Mouse (Mus musculus) midbrain, embryonic 11.5 days (tissue): ENCODE data around the gene Abt1. TPM values are rescaled to one million over a fixed set of nuclear protein-coding genes. Genes with fewer than 3 reads are reported as not detected.
A peak's percentile ranks its signal among the peaks of the same experiment; 100 is the strongest.

Experiments
- ATAC-seq: fragments of 200-750 bp; cut with Nextera tagmentation; 2 replicates; pipeline ENCODE4 v1.8.0; 2017; ENCODE audit warnings: moderate TSS enrichment, moderate library complexity; ENCODE audit not compliant: low FRiP score
- DNase-seq: peaks from one replicate; pipeline ENCODE4 v3.0.0; 2015; ENCODE audit warnings: low spot score; ENCODE audit errors: missing footprints
- H3K27ac ChIP-seq: fragments of 300-500 bp; sonication (generic); 2 replicates; pipeline ENCODE4 v1.5.1; 2014; ENCODE audit warnings: low read depth, low read length
- H3K27me3 ChIP-seq: fragments of 300-500 bp; sonication (generic); 2 replicates; pipeline ENCODE4 v1.6.1; 2014; ENCODE audit warnings: mild to moderate bottlenecking, low read length, moderate library complexity, mixed read lengths; ENCODE audit not compliant: control insufficient read depth, insufficient read depth
- H3K36me3 ChIP-seq: fragments of 300-500 bp; sonication (generic); 2 replicates; pipeline ENCODE4 v1.6.1; 2014; ENCODE audit warnings: mild to moderate bottlenecking, low read length, moderate library complexity, mixed read lengths; ENCODE audit not compliant: control insufficient read depth, insufficient read depth
- H3K4me1 ChIP-seq: fragments of 300-500 bp; sonication (generic); 2 replicates; pipeline ENCODE4 v1.6.1; 2014; ENCODE audit warnings: low read length; ENCODE audit not compliant: control insufficient read depth, insufficient read depth
- H3K4me2 ChIP-seq: fragments of 300-500 bp; sonication (generic); 2 replicates; pipeline ENCODE4 v1.6.1; 2014; ENCODE audit warnings: mild to moderate bottlenecking, moderate library complexity
- H3K4me3 ChIP-seq: fragments of 300-500 bp; sonication (generic); 2 replicates; pipeline ENCODE4 v1.5.1; 2014; ENCODE audit warnings: low read depth, low read length
- H3K9ac ChIP-seq: fragments of 300-500 bp; sonication (generic); 2 replicates; pipeline ENCODE4 v1.6.1; 2014; ENCODE audit warnings: low read length
- H3K9me3 ChIP-seq: fragments of 300-500 bp; sonication (generic); 2 replicates; pipeline ENCODE4 v1.6.1; 2016; ENCODE audit warnings: low read length; ENCODE audit not compliant: control insufficient read depth
- WGBS: fragments of 180-500 bp; shearing (Covaris S2); extraction: QIAGEN DNeasy Blood & Tissue Kit; methylation state at CpG from one replicate; pipeline ENCODE4 v1.1.7; 2014; 5-methylcytosine and 5-hydroxymethylcytosine counted together
- polyA plus RNA-seq: library from polyadenylated mRNA; unstranded; fragments of >200 nt; fragmentation: Nextera tagmentation; extraction: Ambion mirVana; gene quantifications from 2 replicates; pipeline ENCODE4 v1.2.1, GENCODE M21; 2014

The Abt1 gene
- polyA plus RNA-seq, result 14.0 and 14.9 TPM in 2 replicates

DNA sequence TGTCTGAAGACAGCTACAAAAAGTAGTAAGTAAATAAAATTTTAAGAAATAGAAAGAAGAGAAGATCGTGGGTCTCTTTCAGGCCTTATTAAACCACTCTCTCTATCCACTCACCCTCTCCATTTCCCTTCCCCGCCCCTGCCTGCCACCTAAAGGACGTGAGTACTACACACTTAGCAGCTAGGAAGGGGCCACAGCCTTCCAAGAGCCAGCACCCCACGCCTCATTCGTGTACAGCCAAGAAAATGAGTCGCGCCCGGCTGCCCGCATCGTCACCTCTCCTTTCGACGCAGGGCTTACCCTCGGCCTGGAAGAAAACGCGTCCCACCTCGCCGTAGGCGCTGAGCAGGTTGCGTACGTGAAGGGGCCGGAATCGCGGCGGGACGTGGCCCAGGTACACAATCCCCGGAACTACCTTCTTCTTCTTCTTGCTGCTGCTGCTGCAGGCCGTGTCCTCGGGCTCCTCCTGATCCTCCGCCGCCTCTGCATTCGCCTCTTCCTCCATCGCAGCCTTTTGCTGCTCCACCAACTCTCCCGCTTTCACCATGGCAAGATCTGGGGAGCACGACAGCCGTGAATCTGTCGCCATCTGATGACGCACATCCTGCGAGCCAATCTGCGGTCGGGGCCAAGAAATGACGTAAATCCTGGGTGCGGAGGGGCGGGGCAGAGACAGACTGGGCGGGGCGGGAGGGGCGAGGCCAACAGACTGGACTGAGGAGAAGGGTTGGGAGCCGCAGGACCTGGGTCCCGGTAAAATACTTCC lies at the start of gene Abt1:
Gene Abt1 (minus strand): TSS at position 581 of the 766 bp plus-strand sequence.
- H3K36me3 ChIP-seq, result peaks cover 6% of the 10 kb centered on the region
- H3K27me3 ChIP-seq, result no peaks in the 10 kb centered on the region
- peak within 1 kb of the TSS; percentile 67 for H3K4me3 ChIP-seq
- H3K27ac ChIP-seq, result 0 out of 2 replicates have a peak within 1 kb of the TSS, but pooled peaks have one; percentile 44
- H3K9ac ChIP-seq, result peak within 1 kb of the TSS; percentile 69
- H3K9me3 ChIP-seq, result no peaks in the 10 kb centered on the region
- DNase-seq (peak; percentile 99), ATAC-seq (peak; percentile 89)
- peaks cover 11% of the 10 kb centered on the region for H3K4me1 ChIP-seq
- H3K4me2 ChIP-seq, result peak within 1 kb of the TSS; percentile 92
- WGBS, result under 1% methylated on average over 48 of the region's 48 CpGs

GRCm38 (mm10) chr13:23466911-23467310 lies 43.2 kb upstream of the Abt1 start:
- H3K4me1 ChIP-seq, result peaks cover 7% of the 10 kb centered on the region; the same call in 1 of the 2 replicates
- WGBS, result under 1% methylated on average over 9 of the region's 9 CpGs
- ATAC-seq, result peak; percentile 71

GRCm38 (mm10) chr13:23466306-23466705 lies 42.6 kb upstream of the Abt1 start:
- H3K36me3 ChIP-seq, result no peaks in the 10 kb centered on the region
- H3K4me1 ChIP-seq, result peaks cover 7% of the 10 kb centered on the region; the same call in 1 of the 2 replicates
- no peaks in the 10 kb centered on the region for H3K9me3 ChIP-seq
- 47% methylated on average over 1 of the region's 1 CpGs for WGBS
- H3K27me3 ChIP-seq, result peaks cover 3% of the 10 kb centered on the region; the same call in 1 of the 2 replicates
- no peak overlapping the region for H3K9ac ChIP-seq
- no peak overlapping the region for H3K27ac ChIP-seq
- no peak for ATAC-seq
- H3K4me2 ChIP-seq, result peak overlapping the region; percentile 78; the same call in 1 of the 2 replicates
- no peak overlapping the region for H3K4me3 ChIP-seq
- peak; percentile 88 for DNase-seq

More at GRCm38 (mm10) chr13:23466911-23467310, 43.2 kb upstream of the Abt1 start:
- no peaks in the 10 kb centered on the region for H3K36me3 ChIP-seq
- no peak overlapping the region for H3K4me2 ChIP-seq
- H3K27ac ChIP-seq, result no peak overlapping the region
- H3K9me3 ChIP-seq, result no peaks in the 10 kb centered on the region
- H3K27me3 ChIP-seq, result peaks cover 3% of the 10 kb centered on the region; the same call in 1 of the 2 replicates
- no peak overlapping the region for H3K9ac ChIP-seq
- no peak overlapping the region for H3K4me3 ChIP-seq
- DNase-seq, result peak; percentile 99

DNA sequence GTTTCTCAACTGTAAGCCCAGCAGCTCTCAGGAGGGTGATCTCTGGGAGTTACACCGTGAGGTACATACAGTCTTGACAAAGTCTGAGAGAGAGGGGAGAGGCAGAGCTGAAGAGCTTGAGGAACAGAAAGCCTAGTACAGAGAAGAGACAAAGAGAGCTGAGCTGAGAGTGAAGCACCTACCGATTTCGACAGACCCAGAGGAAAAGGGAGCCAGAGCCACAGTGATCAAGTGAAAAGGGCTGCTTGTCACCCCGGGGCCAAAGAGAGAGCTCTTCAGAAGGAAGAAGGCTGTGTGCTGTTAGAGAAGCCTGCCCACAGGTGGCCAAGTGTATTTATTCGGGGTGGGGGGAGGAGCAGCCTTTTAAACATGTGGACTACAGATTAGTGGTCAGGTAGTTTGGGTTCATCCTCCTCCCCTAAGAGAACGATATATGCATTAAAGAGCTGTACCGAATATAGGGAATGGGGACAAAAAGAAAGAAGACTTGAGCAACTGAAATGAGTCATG lies 42.0 kb upstream of the Abt1 start, which contains the start of gene Btn1a1:
Gene Btn1a1 (minus strand): TSS at position 302 of the 510 bp plus-strand sequence.
- Histone ChIP-seq H3K27me3 (peaks cover 3% of the 10 kb centered on the region; the same call in 1 of the 2 replicates), H3K27ac (no peak within 1 kb of the TSS), H3K9ac (peak within 1 kb of the TSS; percentile 57), H3K4me1 (peaks cover 7% of the 10 kb centered on the region; the same call in 1 of the 2 replicates), H3K36me3 (no peaks in the 10 kb centered on the region), H3K4me3 (peak within 1 kb of the TSS; percentile 50), H3K9me3 (no peaks in the 10 kb centered on the region), H3K4me2 (peak within 1 kb of the TSS; percentile 78)
- no peak for ATAC-seq
- peak; percentile 92 for DNase-seq
- 5% methylated on average over 7 of the region's 7 CpGs for WGBS

GRCm38 (mm10) chr13:23464841-23465366 lies 41.2 kb upstream of the Abt1 start:
- peaks cover 7% of the 10 kb centered on the region; the same call in 1 of the 2 replicates for H3K4me1 ChIP-seq
- peak overlapping the region; percentile 50 for H3K4me3 ChIP-seq
- no peak overlapping the region for H3K27ac ChIP-seq
- H3K36me3 ChIP-seq, result no peaks in the 10 kb centered on the region
- ATAC-seq (0 out of 2 replicates have a peak, but pooled peaks have one; percentile 4), DNase-seq (peak; percentile 90)
- peaks cover 3% of the 10 kb centered on the region; the same call in 1 of the 2 replicates for H3K27me3 ChIP-seq
- no peaks in the 10 kb centered on the region for H3K9me3 ChIP-seq
- WGBS, result 2% methylated on average over 11 of the region's 11 CpGs
- H3K9ac ChIP-seq, result peak overlapping the region; percentile 57
- peak overlapping the region; percentile 78 for H3K4me2 ChIP-seq

GRCm38 (mm10) chr13:23464224-23464637 lies 40.6 kb upstream of the Abt1 start:
- Histone ChIP-seq H3K27ac (no peak overlapping the region), H3K4me1 (peaks cover 7% of the 10 kb centered on the region; the same call in 1 of the 2 replicates), H3K27me3 (peaks cover 3% of the 10 kb centered on the region), H3K4me2 (peak overlapping the region; percentile 78), H3K9me3 (no peaks in the 10 kb centered on the region), H3K9ac (peak overlapping the region; percentile 57), H3K4me3 (peak overlapping the region; percentile 50), H3K36me3 (no peaks in the 10 kb centered on the region)
- ATAC-seq, result peak; percentile 54
- DNase-seq, result no peak
- WGBS, result under 1% methylated on average over 29 of the region's 29 CpGs

DNA sequence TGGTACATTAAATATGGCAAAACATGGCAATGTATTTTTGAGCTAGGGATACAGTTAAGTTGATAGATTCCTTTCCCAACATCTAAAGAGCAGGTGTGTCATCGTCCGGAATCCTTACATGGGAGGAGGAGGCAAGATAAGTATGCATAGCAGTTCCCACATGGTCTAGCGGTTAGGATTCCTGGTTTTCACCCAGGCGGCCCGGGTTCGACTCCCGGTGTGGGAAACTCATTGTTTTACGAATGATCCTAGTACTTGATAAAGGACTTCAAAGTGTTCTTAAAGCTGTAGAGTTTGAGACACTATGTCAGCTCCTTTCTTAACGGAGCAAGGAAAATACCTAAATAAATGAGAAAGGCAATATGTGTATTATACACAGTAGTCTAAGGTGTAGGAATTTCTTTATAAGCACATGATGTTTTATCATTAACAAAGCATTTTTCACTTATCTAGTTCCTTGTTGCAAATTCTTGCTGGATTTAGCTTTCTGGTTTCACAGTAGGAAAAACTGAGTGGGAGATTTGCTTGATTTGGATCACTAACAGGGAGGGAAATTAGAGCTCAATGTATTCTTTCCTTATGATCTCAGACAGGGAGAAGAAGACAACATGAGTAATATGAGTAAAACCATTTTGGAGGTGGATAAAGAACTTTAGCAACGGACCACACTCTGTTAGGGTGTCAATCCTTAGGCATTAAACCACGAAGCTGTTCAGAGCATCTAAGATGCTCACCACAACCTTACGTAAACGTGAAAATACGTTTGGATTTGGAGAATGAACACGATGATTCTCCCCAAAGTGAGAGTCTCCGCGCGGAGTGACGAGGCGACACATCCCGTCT lies 39.9 kb upstream of the Abt1 start:
- H3K4me3 ChIP-seq, result peak overlapping the region; percentile 50
- no peaks in the 10 kb centered on the region for H3K36me3 ChIP-seq
- H3K9me3 ChIP-seq, result no peaks in the 10 kb centered on the region
- H3K4me2 ChIP-seq, result peak overlapping the region; percentile 78
- no peak overlapping the region for H3K27ac ChIP-seq
- WGBS, result under 1% methylated on average over 21 of the region's 21 CpGs
- peaks cover 7% of the 10 kb centered on the region; the same call in 1 of the 2 replicates for H3K4me1 ChIP-seq
- peak; percentile 99 for DNase-seq
- ATAC-seq, result peak; percentile 61
- peaks cover 5% of the 10 kb centered on the region for H3K27me3 ChIP-seq
- H3K9ac ChIP-seq, result peak overlapping the region; percentile 57

DNA sequence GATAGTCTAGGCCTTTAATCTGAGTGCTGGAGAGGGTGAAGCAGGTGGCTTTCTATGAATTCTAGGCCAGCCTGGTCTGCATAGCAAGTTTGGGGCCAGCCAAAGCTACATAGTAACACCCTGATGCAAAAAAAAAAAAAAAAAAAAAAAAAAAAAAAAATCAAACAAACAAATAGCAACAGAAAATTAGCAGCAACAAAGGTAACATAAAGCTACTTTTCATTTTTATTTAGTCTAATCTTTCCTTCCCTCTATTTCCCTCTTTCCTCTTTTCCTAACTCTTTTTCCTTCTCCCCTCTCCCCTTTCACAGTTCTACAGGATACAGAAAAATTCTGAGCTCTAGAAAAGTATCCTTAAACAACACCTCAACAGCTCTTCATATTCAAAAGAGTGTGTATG lies 39.0 kb upstream of the Abt1 start:
- H3K36me3 ChIP-seq, result no peaks in the 10 kb centered on the region
- H3K4me1 ChIP-seq, result peaks cover 7% of the 10 kb centered on the region; the same call in 1 of the 2 replicates
- ATAC-seq (no peak), DNase-seq (no peak)
- H3K4me2 ChIP-seq, result no peak overlapping the region
- no peak overlapping the region for H3K4me3 ChIP-seq
- no peak overlapping the region for H3K9ac ChIP-seq
- no peaks in the 10 kb centered on the region for H3K9me3 ChIP-seq
- H3K27me3 ChIP-seq, result peaks cover 5% of the 10 kb centered on the region
- H3K27ac ChIP-seq, result no peak overlapping the region
